Mouse (Mus musculus) olfactory bulb, adult 2 months (tissue): ENCODE results near the gene Lrrfip1. TPM values are rescaled to one million over a fixed set of nuclear protein-coding genes. Genes with fewer than 3 reads are reported as not detected.

Source experiments
- H3K27ac ChIP-seq: fragments of 200-500 bp; 2 replicates; pipeline ENCODE4 v1.5.1; 2012; ENCODE audit warnings: low read depth, low read length; ENCODE audit not compliant: insufficient read depth
- H3K4me1 ChIP-seq: fragments of 200-500 bp; 2 replicates; pipeline ENCODE4 v1.6.1; 2012; ENCODE audit warnings: low read length; ENCODE audit not compliant: control insufficient read depth, insufficient read depth
- H3K4me3 ChIP-seq: fragments of 200-500 bp; 2 replicates; pipeline ENCODE4 v1.5.1; 2012; ENCODE audit warnings: mild to moderate bottlenecking, low read depth, low read length, moderate library complexity; ENCODE audit not compliant: insufficient read depth
- CTCF ChIP-seq: fragments of 200-500 bp; IDR thresholded peaks from 2 replicates; pipeline ENCODE4 v1.5.1; 2012; ENCODE audit warnings: low read depth, mild to moderate bottlenecking, low read length, moderate library complexity; ENCODE audit not compliant: insufficient read depth
- POLR2A ChIP-seq: fragments of 200-500 bp; IDR thresholded peaks from 2 replicates; pipeline ENCODE4 v1.6.1; 2012; ENCODE audit warnings: mild to moderate bottlenecking, low read depth, low read length, moderate library complexity; ENCODE audit not compliant: insufficient read depth
- WGBS: fragments of 180-500 bp; shearing (Covaris S2); methylation state at CpG from one replicate; pipeline ENCODE4 v1.1.7; 2018; 5-methylcytosine and 5-hydroxymethylcytosine counted together
- polyA plus RNA-seq: library from polyadenylated mRNA; stranded (reverse); fragments of >200 nt; gene quantifications from 2 replicates; pipeline ENCODE4 v1.2.4, GENCODE M21; 2012; ENCODE audit warnings: low replicate concordance; ENCODE audit not compliant: missing spikeins, insufficient read depth, insufficient read length

Lrrfip1 gene
- polyA plus RNA-seq, 1 experiment = not detected

- Histone ChIP-seq H3K4me3 (no peak overlapping the region), H3K27ac (no peak overlapping the region), H3K4me1 (peaks cover 6% of the 10 kb centered on the region)
- 96% methylated on average over 10 of the region's 10 CpGs for WGBS
- TF ChIP-seq CTCF (no peak), POLR2A (no peak)
Observed at GRCm38 (mm10) chr1:91044176-91044575, 45.6 kb downstream of the Lrrfip1 start.

DNA sequence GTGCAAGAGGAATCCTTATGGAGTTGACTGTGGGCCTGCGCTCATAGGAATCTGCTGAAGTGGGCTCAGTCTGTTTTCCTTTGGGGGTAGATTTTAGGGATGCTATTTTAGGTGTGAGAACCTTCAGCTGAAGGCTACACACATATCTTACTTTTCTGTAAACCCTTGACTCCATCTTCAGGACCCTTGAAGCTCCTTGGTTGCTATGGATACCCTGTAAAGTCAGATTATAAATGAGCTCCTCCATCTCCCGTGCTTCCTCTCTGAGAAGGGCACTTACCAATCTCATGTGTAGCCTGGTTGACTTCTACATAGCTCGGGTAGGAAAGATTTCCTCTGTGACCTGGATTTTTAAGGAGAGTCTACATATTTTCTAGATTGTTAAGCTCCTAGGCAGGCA lies 46.1 kb downstream of the Lrrfip1 start:
- Histone ChIP-seq H3K4me3 (no peak overlapping the region), H3K27ac (no peak overlapping the region), H3K4me1 (peaks cover 5% of the 10 kb centered on the region; the same call in 1 of the 2 replicates)
- no peak for TF ChIP-seq CTCF
- WGBS = 89% methylated on average over 3 of the region's 3 CpGs

GRCm38 (mm10) chr1:91046237-91046636 lies 47.7 kb downstream of the Lrrfip1 start:
- Histone ChIP-seq H3K27ac (no peak overlapping the region), H3K4me1 (peaks cover 2% of the 10 kb centered on the region; the same call in 1 of the 2 replicates), H3K4me3 (no peak overlapping the region)
- WGBS = 58% methylated on average over 5 of the region's 5 CpGs
- TF ChIP-seq POLR2A (no peak), CTCF (no peak)

- H3K27ac ChIP-seq = no peak overlapping the region
- no peak overlapping the region for H3K4me3 ChIP-seq
- TF ChIP-seq CTCF (no peak), POLR2A (no peak)
- H3K4me1 ChIP-seq = peaks cover 24% of the 10 kb centered on the region
- WGBS = 76% methylated on average over 6 of the region's 6 CpGs
Observed at GRCm38 (mm10) chr1:91049296-91049695, 50.8 kb downstream of the Lrrfip1 start.

DNA sequence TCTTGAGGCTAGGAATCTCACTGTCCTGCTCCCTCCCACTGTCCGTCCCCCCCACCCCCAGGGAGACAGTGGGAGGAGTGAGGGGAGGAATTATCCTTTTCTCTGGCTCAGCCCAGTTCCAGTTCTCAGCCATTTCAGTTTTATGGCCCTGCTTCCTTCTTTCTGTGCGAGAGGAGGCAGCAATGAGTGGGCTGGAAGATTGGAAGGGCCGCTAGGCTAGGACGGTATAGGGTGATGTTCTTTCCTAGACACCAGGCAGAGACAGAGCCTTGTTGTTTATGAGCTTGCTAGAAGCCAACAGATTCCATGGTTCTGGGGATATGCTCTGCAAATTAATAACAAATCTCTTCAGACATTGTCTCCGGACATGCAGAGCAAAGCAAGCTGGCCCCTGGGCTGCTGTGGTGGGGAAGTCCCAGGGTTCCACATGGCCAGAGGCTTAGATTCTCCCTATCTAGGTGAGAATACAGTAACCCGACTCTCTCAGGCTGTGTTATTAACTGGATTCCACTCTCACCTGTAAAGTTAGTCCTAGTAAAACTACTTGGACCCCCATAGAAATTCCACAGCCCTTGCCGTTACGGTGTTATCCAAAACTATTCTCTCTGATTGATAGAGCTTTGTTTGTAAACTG lies 53.0 kb downstream of the Lrrfip1 start:
- TF ChIP-seq POLR2A = no peak
- TF ChIP-seq CTCF = no peak
- peaks cover 36% of the 10 kb centered on the region for H3K4me1 ChIP-seq
- no peak overlapping the region for H3K27ac ChIP-seq
- WGBS = 81% methylated on average over 8 of the region's 8 CpGs
- H3K4me3 ChIP-seq = no peak overlapping the region

DNA sequence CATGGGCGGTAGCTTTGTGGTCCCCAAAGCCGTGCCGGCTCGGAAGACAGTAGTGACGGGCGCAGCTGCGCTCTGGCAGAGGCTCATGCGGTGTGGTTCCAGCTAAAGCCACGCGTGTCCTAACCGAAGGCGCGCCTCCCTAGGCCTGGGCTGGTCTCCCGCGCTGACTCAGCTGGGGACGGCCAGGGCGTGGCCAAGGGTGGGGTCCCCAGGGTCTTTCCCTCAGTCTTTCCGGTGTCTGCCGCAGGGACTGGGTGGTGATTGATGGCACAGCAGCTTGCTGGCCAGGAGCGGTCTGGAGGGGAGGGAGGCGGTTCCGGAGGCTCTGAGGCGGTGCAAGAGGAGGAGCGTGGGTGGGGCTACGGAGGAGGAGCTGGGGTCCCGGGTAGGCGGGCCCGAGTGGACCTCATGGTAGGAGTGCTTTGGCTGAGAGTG lies 54.2 kb downstream of the Lrrfip1 start:
- Histone ChIP-seq H3K4me3 (peak overlapping the region; percentile 47), H3K4me1 (peaks cover 40% of the 10 kb centered on the region), H3K27ac (no peak overlapping the region)
- WGBS = 3% methylated on average over 28 of the region's 28 CpGs
- no peak for TF ChIP-seq CTCF
- no peak for TF ChIP-seq POLR2A

DNA sequence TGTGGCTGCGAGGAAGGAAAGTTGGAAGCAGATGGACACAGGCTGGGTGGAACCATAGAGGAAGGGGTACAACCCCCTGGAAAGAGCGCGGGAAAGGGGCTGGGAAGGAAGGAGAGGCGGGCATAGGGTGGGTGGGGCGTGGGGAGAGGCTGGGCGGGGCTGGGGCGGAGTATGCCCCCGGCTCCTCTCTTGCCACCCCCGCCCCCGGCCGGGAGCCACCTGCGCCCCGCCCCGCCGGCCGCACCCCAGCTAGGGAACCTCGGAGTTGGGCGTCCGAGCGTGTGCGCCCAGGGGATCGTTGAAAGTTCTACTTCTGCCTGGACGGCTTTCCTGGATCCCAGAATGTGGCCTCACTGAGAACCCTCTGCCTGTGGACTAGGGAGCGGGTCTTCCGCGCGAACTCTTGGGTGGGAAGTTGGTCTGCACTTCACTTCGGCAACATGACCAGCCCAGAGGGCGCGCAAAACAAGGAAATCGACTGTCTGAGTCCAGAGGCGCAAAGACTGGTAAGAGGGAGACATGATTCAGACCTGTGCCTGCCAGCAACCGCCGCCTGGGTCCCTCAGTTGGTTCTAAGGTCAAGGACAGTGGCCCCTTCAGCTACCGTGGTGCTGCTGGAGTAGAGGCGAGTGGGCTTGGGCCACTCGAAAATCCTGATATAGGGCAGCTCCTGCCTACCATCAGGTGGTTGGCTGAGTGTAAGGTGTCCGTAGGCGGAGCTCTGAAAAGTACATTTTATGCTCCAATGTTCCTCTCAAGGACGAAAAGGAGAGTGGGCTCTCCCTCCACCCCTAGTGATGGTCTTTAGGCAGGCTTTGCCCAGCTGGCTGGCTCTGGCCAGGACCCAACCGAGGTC lies 54.9 kb downstream of the Lrrfip1 start:
- Histone ChIP-seq H3K27ac (no peak overlapping the region), H3K4me1 (peaks cover 40% of the 10 kb centered on the region), H3K4me3 (peak overlapping the region; percentile 47)
- peak; percentile 18; the same call in 1 of the 2 replicates for TF ChIP-seq POLR2A
- TF ChIP-seq CTCF = no peak
- 12% methylated on average over 41 of the region's 41 CpGs for WGBS

DNA sequence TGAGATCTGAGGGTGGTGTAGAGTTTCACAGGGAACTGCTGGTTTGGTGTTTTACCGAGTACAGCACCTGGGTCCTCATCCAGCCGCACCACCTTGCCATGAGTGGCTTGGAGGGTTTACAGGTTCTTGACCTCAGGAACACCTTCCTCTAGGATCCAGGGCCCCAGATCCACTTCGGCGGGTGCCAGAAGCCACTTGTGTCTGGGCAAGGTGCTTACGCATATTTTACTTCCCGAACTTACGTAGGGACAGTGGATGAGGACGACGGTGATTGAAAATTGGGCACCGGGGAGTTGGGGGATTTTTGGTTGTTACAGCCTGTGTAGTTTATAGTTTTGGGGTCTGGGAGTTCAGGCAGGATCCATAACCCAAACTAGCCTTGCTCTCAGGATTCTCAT lies 55.5 kb downstream of the Lrrfip1 start:
- Histone ChIP-seq H3K4me3 (peak overlapping the region; percentile 38; the same call in 1 of the 2 replicates), H3K27ac (no peak overlapping the region), H3K4me1 (peaks cover 40% of the 10 kb centered on the region)
- no peak for TF ChIP-seq POLR2A
- 74% methylated on average over 10 of the region's 10 CpGs for WGBS

DNA sequence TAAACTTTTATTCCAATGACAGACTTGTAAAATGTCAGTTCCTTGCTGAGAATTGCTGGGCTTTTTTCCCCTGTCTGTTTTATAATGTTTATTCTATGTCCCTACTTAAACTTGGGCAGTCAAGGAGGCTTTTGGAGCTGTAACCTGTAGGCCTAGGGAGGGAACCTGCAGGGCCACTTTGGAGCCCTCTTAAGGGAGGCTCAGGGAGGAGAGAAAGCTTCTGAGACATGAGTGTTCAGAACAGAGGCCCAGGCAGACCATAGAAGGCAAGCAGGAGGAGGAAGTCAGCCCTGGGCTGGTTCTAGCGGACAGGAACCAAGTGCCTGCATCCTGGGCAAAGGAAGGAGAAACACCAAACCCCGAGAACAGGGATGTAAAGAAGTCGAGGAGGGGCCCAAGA lies 56.3 kb downstream of the Lrrfip1 start:
- TF ChIP-seq CTCF (no peak), POLR2A (no peak)
- H3K27ac ChIP-seq = no peak overlapping the region
- H3K4me1 ChIP-seq = peaks cover 41% of the 10 kb centered on the region
- WGBS = 77% methylated on average over 3 of the region's 3 CpGs
- no peak overlapping the region for H3K4me3 ChIP-seq

DNA sequence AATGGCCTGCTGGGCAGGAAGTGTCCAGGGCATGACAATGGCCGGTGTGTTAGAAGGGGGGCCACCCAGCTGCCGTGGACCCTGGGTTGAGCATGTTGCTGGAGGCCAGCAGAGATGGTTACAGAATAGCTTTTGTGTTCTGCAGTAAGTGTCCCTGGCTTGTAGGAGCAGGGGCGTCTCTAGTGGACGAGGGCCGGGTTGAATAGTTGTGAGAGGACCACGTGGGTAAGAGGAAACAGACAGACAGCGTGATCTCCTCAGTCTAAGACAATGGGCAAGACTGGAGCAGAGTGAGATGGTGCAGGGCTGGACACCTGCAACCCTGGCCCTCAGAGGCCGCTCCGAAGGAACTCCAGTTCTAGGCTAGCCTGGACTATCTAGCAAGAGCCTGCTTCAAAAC lies 57.2 kb downstream of the Lrrfip1 start:
- Histone ChIP-seq H3K4me3 (no peak overlapping the region), H3K4me1 (peaks cover 43% of the 10 kb centered on the region), H3K27ac (no peak overlapping the region)
- 77% methylated on average over 9 of the region's 9 CpGs for WGBS
- TF ChIP-seq POLR2A (no peak), CTCF (no peak)
